Mouse (Mus musculus): ENCODE measurements around the gene Oxa1l. TPM values are rescaled to one million over a fixed set of nuclear protein-coding genes. Genes with fewer than 3 reads are reported as not detected.

Gene Oxa1l
- polyA plus RNA-seq, 2 experiments, result 52.7 to 82.1 TPM

DNA sequence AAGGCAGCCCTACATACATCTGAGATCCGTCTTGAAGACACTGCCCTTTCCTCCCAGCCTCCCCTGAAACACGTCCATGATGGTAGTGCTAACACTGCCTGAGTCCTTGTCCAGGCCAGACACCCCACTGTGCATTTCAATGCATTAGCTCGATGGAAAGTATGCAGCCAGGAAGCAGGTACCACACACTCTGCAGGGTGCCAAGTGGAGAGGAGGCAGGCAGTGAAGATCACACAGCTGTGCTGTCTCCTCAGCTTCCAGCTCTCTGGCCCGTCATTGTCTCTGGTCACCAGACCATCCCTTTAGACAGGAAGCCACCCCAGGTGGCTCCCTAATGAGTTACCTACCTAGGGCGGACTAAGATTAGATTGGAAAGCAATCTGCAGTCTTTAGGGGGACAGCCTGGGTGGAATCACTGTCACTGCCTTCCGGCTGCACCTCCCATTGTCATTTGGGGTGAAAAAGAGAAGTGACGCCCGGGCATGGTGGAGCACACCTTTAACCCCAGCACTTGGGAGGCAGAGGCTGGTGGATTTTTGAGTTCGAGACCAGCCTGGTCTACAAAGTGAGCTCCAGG lies 51.5 kb downstream of the Oxa1l start:
- Histone ChIP-seq H3K36me3 (ENCODE audit: control insufficient read depth, insufficient read depth, low read length) (no peaks in the 10 kb centered on the region), H3K4me3 (replicated peaks; ENCODE audit: low read length) (no peak overlapping the region), H3K9me3 (ENCODE audit: control insufficient read depth, low read length) (no peaks in the 10 kb centered on the region), H3K9ac (ENCODE audit: low read depth, low read length, severe bottlenecking) (no peak overlapping the region), H3K4me2 (replicated peaks; ENCODE audit: low read depth, low read length, severe bottlenecking) (no peak overlapping the region), H3K27me3 (ENCODE audit: control insufficient read depth, insufficient read depth, low read length) (no peaks in the 10 kb centered on the region), H3K4me1 (ENCODE audit: control insufficient read depth, insufficient read depth, low read length) (peaks cover 20% of the 10 kb centered on the region), H3K27ac (replicated peaks; ENCODE audit: low read depth, low read length) (no peak overlapping the region)
- no peak for TF ChIP-seq POLR2A (IDR thresholded peaks at IDR 0.05; ENCODE audit: borderline replicate concordance, extremely low read depth, insufficient read depth, insufficient read length)
- ATAC-seq (ENCODE audit: low FRiP score, low read depth) (no peak), DNase-seq (ENCODE audit: low spot score) (no peak)
- WGBS, result 60% methylated on average over 9 of the region's 9 CpGs

DNA sequence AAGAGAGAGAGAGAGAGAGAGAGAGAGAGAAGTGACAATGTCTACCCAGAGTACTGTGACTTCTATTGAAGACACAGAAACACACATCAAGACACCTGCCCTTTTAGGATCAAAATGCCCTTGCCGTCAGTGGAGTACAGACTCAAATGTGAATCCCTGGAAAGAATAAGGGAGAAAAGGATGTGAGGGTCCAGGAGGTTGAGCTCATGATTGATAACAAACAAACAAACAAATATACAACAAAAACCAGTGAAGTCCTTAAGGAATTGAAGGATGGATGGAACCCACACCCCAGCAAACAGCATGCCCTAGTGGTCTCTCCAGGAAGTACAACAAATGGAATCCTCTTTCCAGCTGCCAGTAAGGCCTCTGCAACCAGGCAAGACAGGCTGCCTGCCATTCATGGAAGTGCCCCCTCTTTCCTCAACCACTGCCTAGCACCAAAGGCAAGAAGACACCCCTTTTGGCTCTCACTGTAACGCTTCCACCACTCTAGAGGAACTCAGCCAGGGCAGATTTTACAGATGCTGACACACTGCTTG lies 52.1 kb downstream of the Oxa1l start:
- H3K36me3 ChIP-seq (ENCODE audit: control insufficient read depth, insufficient read depth, low read length), result no peaks in the 10 kb centered on the region
- WGBS, result 47% methylated on average over 2 of the region's 2 CpGs
- H3K4me1 ChIP-seq (ENCODE audit: control insufficient read depth, insufficient read depth, low read length), result peaks cover 26% of the 10 kb centered on the region
- H3K9ac ChIP-seq (ENCODE audit: low read depth, low read length, severe bottlenecking), result no peak overlapping the region
- DNase-seq (ENCODE audit: low spot score), result peak; percentile 50
- no peak for ATAC-seq (ENCODE audit: low FRiP score, low read depth)
- no peak overlapping the region for H3K4me2 ChIP-seq (replicated peaks; ENCODE audit: low read depth, low read length, severe bottlenecking)
- TF ChIP-seq POLR2A (IDR thresholded peaks at IDR 0.05; ENCODE audit: borderline replicate concordance, extremely low read depth, insufficient read depth, insufficient read length), result no peak
- H3K9me3 ChIP-seq (ENCODE audit: control insufficient read depth, low read length), result no peaks in the 10 kb centered on the region
- H3K27me3 ChIP-seq (ENCODE audit: control insufficient read depth, insufficient read depth, low read length), result no peaks in the 10 kb centered on the region; the same call in 1 of the 2 replicates
- 0 out of 2 replicates have a peak overlapping the region, but pooled peaks have one; percentile 26 for H3K27ac ChIP-seq (replicated peaks; ENCODE audit: low read depth, low read length)
- no peak overlapping the region for H3K4me3 ChIP-seq (replicated peaks; ENCODE audit: low read length)

DNA sequence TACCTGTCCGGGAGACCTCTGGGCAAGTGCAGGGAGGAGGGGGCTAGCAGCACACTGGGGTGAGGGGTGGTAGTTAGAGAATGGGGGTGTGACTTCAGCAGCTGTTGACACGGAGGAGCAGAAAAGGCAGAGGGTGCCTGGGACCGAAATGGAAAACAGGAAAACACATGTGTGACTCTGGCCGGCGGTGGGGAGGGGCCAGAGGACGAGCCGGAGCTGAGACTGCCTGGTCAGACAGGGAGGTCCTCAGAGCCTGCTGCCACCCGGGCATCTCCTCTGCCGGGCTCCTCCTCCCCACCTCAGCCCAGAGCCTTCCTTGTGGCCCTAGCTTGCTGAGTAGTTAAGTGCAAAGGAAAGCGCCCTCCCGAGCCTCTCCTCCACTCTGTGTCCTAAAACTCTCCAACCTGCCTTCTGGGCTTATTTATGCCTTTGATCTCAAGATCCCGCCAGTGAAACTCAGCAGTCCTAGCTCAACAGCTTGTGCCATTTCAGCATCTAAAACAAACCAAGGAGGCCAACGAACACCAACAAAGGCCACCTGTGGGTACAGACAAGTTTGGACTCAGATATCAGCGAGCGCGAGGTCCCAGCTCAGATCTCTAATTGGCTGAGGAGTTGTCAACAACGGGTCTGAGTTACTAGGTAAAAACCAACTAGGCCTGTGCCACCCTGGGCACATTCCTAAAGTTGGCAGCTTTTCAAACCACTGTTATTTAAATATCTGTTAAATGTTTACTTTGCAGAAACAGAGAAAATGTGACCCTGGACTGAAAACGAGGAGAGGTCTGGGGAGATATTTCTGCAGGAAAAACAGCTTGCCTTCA lies 53.5 kb downstream of the Oxa1l start:
- Histone ChIP-seq H3K27me3 (ENCODE audit: control insufficient read depth, insufficient read depth, low read length) (no peaks in the 10 kb centered on the region; the same call in 1 of the 2 replicates), H3K4me2 (replicated peaks; ENCODE audit: low read depth, low read length, severe bottlenecking) (peak overlapping the region; percentile 41), H3K9ac (ENCODE audit: low read depth, low read length, severe bottlenecking) (peak overlapping the region; percentile 46; the same call in 1 of the 2 replicates), H3K27ac (replicated peaks; ENCODE audit: low read depth, low read length) (no peak overlapping the region), H3K9me3 (ENCODE audit: control insufficient read depth, low read length) (no peaks in the 10 kb centered on the region), H3K4me3 (replicated peaks; ENCODE audit: low read length) (peak overlapping the region; percentile 15), H3K36me3 (ENCODE audit: control insufficient read depth, insufficient read depth, low read length) (no peaks in the 10 kb centered on the region), H3K4me1 (ENCODE audit: control insufficient read depth, insufficient read depth, low read length) (peaks cover 28% of the 10 kb centered on the region)
- DNase-seq (ENCODE audit: low spot score) (no peak), ATAC-seq (ENCODE audit: low FRiP score, low read depth) (no peak)
- WGBS, result 5% methylated on average over 18 of the region's 18 CpGs
- no peak for TF ChIP-seq POLR2A (IDR thresholded peaks at IDR 0.05; ENCODE audit: borderline replicate concordance, extremely low read depth, insufficient read depth, insufficient read length)

DNA sequence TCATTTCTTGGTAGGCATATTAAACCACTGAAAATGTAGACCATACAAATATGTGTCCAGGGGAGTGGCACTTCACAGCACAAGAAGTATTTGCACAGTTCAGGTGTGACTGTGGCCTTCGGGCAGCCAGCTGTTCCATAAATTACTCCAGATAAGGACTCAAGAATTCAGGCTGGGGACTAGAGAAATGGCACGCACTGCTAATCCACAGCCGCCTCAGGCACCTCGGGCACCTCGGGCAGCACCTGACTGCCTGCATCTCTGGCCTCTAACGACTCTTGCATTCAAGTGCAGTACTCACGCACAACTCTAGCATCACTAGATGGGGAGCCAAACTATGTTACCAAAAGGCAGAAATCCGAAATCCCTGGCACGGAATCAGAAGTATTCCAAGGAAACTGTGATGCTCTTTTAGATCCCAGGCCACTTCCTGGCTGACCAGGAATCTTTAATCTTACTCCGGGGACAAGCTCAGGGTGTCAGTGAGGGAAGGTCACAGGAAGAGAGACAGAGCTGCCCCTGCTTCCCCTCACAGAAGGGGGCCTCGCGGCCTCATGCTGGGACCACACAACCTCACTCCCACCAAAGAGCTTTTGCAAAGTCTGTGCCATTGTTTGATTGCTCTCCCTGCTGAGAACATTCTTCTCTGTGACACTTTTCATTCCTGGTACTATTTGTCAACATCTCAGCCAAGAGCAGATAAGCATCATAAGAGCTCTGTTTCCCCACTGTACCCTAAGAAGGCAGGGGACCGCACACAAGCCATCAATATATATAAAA lies 54.8 kb downstream of the Oxa1l start:
- H3K4me3 ChIP-seq (replicated peaks; ENCODE audit: low read length), result no peak overlapping the region
- no peak for TF ChIP-seq POLR2A (IDR thresholded peaks at IDR 0.05; ENCODE audit: borderline replicate concordance, extremely low read depth, insufficient read depth, insufficient read length)
- H3K9ac ChIP-seq (ENCODE audit: low read depth, low read length, severe bottlenecking), result no peak overlapping the region
- no peaks in the 10 kb centered on the region for H3K9me3 ChIP-seq (ENCODE audit: control insufficient read depth, low read length)
- no peak overlapping the region for H3K4me2 ChIP-seq (replicated peaks; ENCODE audit: low read depth, low read length, severe bottlenecking)
- WGBS, result 19% methylated on average over 13 of the region's 13 CpGs
- H3K27me3 ChIP-seq (ENCODE audit: control insufficient read depth, insufficient read depth, low read length), result no peaks in the 10 kb centered on the region; the same call in 1 of the 2 replicates
- H3K27ac ChIP-seq (replicated peaks; ENCODE audit: low read depth, low read length), result no peak overlapping the region
- H3K4me1 ChIP-seq (ENCODE audit: control insufficient read depth, insufficient read depth, low read length), result peaks cover 24% of the 10 kb centered on the region
- DNase-seq (ENCODE audit: low spot score), result no peak
- no peaks in the 10 kb centered on the region for H3K36me3 ChIP-seq (ENCODE audit: control insufficient read depth, insufficient read depth, low read length)
- ATAC-seq (ENCODE audit: low FRiP score, low read depth), result no peak
